Mouse (Mus musculus) lung, embryonic 16.5 days (tissue): ENCODE data around the gene Serbp1. TPM values are rescaled to one million over a fixed set of nuclear protein-coding genes. Genes with fewer than 3 reads are reported as not detected.

Source experiments
- polyA plus RNA-seq: library from polyadenylated mRNA; unstranded; fragments of >200 nt; fragmentation: Nextera tagmentation; extraction: Ambion mirVana; gene quantifications from 2 replicates; pipeline ENCODE4 v1.2.1, GENCODE M21; 2015

The Serbp1 gene
- polyA plus RNA-seq, 1 experiment from 2014 or later: 318 TPM

Other genes with a start within 250 kb of the Serbp1 start
- 14.5 and 17.7 TPM in 2 replicates for gene Gadd45a, start 200.7 kb upstream of the Serbp1 start, polyA plus RNA-seq
- 0.14 and 0.18 TPM in 2 replicates for gene Il12rb2, start 138.0 kb downstream of the Serbp1 start, polyA plus RNA-seq